Mouse (Mus musculus): Measurements from ENCODE around the gene Mrps14. TPM values are rescaled to one million over a fixed set of nuclear protein-coding genes. Genes with fewer than 3 reads are reported as not detected.

Gene Mrps14
- polyA plus RNA-seq, 1 experiment from 2014 or later = 254 TPM

DNA sequence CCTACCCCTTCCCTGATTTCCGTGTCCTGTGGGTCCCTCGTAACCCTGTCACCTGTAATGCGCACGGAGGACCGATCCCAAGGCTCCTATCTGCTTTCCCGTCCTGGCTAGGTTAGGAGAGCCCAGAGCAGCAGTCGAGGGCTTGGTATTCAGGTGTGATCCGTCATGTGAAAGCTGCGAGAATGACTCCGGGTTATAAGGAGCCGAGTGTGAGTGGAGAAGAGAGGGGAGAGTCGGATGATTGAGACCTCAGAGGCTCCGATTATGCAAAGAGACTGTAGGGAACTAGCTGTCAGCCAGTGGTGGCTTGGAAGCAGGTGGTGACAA lies 285 bp downstream of the Mrps14 start:
- no peak for ATAC-seq (ENCODE audit: insufficient number of reproducible peaks, insufficient read depth, low FRiP score, low TSS enrichment, low read depth)

GRCm38 (mm10) chr1:160205486-160205885 lies 10.5 kb downstream of the Mrps14 start:
- no peak overlapping the region for H3K9ac ChIP-seq
- no peaks in the 10 kb centered on the region for H3K9me3 ChIP-seq
- no peak overlapping the region for H3K4me2 ChIP-seq
- H3K4me3 ChIP-seq = no peak overlapping the region
- H3K27me3 ChIP-seq = no peaks in the 10 kb centered on the region
- no peak overlapping the region for H3K27ac ChIP-seq
- peaks cover 64% of the 10 kb centered on the region for H3K36me3 ChIP-seq
- peaks cover 4% of the 10 kb centered on the region; the same call in 1 of the 2 replicates for H3K4me1 ChIP-seq
- ATAC-seq (ENCODE audit: insufficient number of reproducible peaks, insufficient read depth, low FRiP score, low TSS enrichment, low read depth) = no peak

More for the DNA sequence above, 285 bp downstream of the Mrps14 start:
- Histone ChIP-seq H3K9ac (peak overlapping the region; percentile 90), H3K9me3 (no peaks in the 10 kb centered on the region), H3K27me3 (no peaks in the 10 kb centered on the region), H3K4me1 (peaks cover 7% of the 10 kb centered on the region; the same call in 1 of the 2 replicates), H3K4me3 (peak overlapping the region; percentile 95), H3K36me3 (peaks cover 21% of the 10 kb centered on the region), H3K27ac (peak overlapping the region; percentile 74), H3K4me2 (peak overlapping the region; percentile 88)
- 0% methylated on average over 13 of the region's 13 CpGs for WGBS

DNA sequence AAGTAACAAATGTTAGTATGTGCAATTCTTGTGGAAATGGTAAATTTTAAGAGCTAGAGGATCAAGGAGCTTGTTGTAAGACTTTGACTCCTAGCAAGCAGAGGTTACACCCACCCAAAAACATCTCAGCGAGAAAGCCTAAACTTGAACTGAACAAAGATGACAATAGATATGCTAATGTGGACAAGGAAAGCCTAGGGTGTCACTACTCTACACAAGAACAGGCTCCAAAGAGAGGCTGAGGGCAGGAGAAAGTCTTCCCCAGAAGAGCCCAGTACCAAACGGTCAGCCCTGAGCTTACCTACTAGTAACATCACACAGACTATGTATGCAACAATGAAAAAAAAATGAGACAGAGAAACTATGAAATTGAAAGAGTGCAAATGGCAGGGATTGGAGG lies 14.8 kb downstream of the Mrps14 start:
- no peak for ATAC-seq (ENCODE audit: insufficient number of reproducible peaks, insufficient read depth, low FRiP score, low TSS enrichment, low read depth)
- WGBS = 70% methylated on average over 2 of the region's 2 CpGs

DNA sequence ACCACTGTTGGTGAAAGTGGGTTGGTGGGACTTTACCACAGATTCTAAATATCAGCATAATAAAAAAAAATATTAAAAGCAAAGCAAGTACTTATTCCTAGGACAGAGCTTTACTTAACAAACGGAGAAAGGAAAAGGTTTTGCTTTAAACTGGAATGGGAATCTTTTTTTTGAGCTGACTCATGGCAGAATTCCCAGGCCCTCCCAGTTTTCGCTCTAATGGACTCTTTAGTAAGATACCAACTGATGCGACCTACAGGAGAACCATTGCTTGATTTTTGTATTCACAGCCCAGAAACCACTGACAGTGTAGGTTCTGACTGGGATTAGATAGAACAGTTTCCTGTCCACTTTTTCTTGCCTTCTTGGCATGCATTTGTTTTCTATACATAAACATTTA lies 15.6 kb downstream of the Mrps14 start:
- H3K27ac ChIP-seq = no peak overlapping the region
- no peaks in the 10 kb centered on the region for H3K27me3 ChIP-seq
- H3K9me3 ChIP-seq = no peaks in the 10 kb centered on the region
- H3K36me3 ChIP-seq = peaks cover 24% of the 10 kb centered on the region
- H3K9ac ChIP-seq = no peak overlapping the region
- H3K4me1 ChIP-seq = peaks cover 17% of the 10 kb centered on the region
- no peak for ATAC-seq (ENCODE audit: insufficient number of reproducible peaks, insufficient read depth, low FRiP score, low TSS enrichment, low read depth)
- H3K4me2 ChIP-seq = peak overlapping the region; percentile 74
- WGBS = 68% methylated on average over 3 of the region's 3 CpGs
- H3K4me3 ChIP-seq = peak overlapping the region; percentile 67

More for the DNA sequence above, 14.8 kb downstream of the Mrps14 start:
- no peak overlapping the region; the same call in 1 of the 2 replicates for H3K4me2 ChIP-seq
- H3K9ac ChIP-seq = no peak overlapping the region
- no peaks in the 10 kb centered on the region for H3K27me3 ChIP-seq
- H3K9me3 ChIP-seq = no peaks in the 10 kb centered on the region
- H3K4me1 ChIP-seq = peaks cover 17% of the 10 kb centered on the region
- H3K27ac ChIP-seq = no peak overlapping the region
- peaks cover 30% of the 10 kb centered on the region for H3K36me3 ChIP-seq
- no peak overlapping the region for H3K4me3 ChIP-seq

GRCm38 (mm10) chr1:160211597-160212122 lies 16.6 kb downstream of the Mrps14 start:
- H3K4me2 ChIP-seq = peak overlapping the region; percentile 74
- ATAC-seq (ENCODE audit: insufficient number of reproducible peaks, insufficient read depth, low FRiP score, low TSS enrichment, low read depth) = no peak
- peak overlapping the region; percentile 67 for H3K4me3 ChIP-seq
- H3K9me3 ChIP-seq = no peaks in the 10 kb centered on the region
- H3K27me3 ChIP-seq = no peaks in the 10 kb centered on the region
- H3K27ac ChIP-seq = peak overlapping the region; percentile 99
- 1% methylated on average over 8 of the region's 8 CpGs for WGBS
- H3K36me3 ChIP-seq = peaks cover 13% of the 10 kb centered on the region
- peak overlapping the region; percentile 94 for H3K9ac ChIP-seq
- H3K4me1 ChIP-seq = peaks cover 17% of the 10 kb centered on the region

GRCm38 (mm10) chr1:160212123-160212691 lies 17.2 kb downstream of the Mrps14 start:
- WGBS = under 1% methylated on average over 44 of the region's 45 CpGs

GRCm38 (mm10) chr1:160212703-160213669 lies 18.0 kb downstream of the Mrps14 start, which contains the start of gene Cacybp:
Gene Cacybp, minus strand, starts transcription at chr1:160212875.
- Histone ChIP-seq H3K4me3 (peak within 1 kb of the TSS; percentile 67), H3K4me2 (peak within 1 kb of the TSS; percentile 74), H3K4me1 (peaks cover 17% of the 10 kb centered on the region), H3K9ac (peak within 1 kb of the TSS; percentile 94), H3K36me3 (peaks cover under 1% of the 10 kb centered on the region), H3K27ac (peak within 1 kb of the TSS; percentile 99), H3K27me3 (no peaks in the 10 kb centered on the region), H3K9me3 (no peaks in the 10 kb centered on the region)
- ATAC-seq (ENCODE audit: insufficient number of reproducible peaks, insufficient read depth, low FRiP score, low TSS enrichment, low read depth) = peak; percentile 98
- WGBS = under 1% methylated on average over 73 of the region's 76 CpGs

More at GRCm38 (mm10) chr1:160212123-160212691, 17.2 kb downstream of the Mrps14 start:
- Histone ChIP-seq H3K27me3 (no peaks in the 10 kb centered on the region), H3K9me3 (no peaks in the 10 kb centered on the region), H3K4me3 (peak overlapping the region; percentile 67), H3K4me2 (peak overlapping the region; percentile 74), H3K4me1 (peaks cover 17% of the 10 kb centered on the region), H3K9ac (peak overlapping the region; percentile 94), H3K27ac (peak overlapping the region; percentile 99), H3K36me3 (peaks cover 8% of the 10 kb centered on the region)
- ATAC-seq (ENCODE audit: insufficient number of reproducible peaks, insufficient read depth, low FRiP score, low TSS enrichment, low read depth) = peak; percentile 65

- Histone ChIP-seq H3K27ac (no peak overlapping the region), H3K9me3 (no peaks in the 10 kb centered on the region), H3K36me3 (no peaks in the 10 kb centered on the region), H3K4me3 (no peak overlapping the region), H3K9ac (no peak overlapping the region), H3K27me3 (no peaks in the 10 kb centered on the region), H3K4me1 (peaks cover 17% of the 10 kb centered on the region), H3K4me2 (no peak overlapping the region)
- 76% methylated on average over 7 of the region's 7 CpGs for WGBS
- no peak for ATAC-seq (ENCODE audit: insufficient number of reproducible peaks, insufficient read depth, low FRiP score, low TSS enrichment, low read depth)
Measured at GRCm38 (mm10) chr1:160214171-160214570, 19.2 kb downstream of the Mrps14 start.

GRCm38 (mm10) chr1:160217898-160218297 lies 22.9 kb downstream of the Mrps14 start:
- 83% methylated on average over 3 of the region's 3 CpGs for WGBS
- 0 out of 2 replicates have a peak, but pooled peaks cover 2% of the 10 kb centered on the region for H3K4me1 ChIP-seq
- no peaks in the 10 kb centered on the region for H3K36me3 ChIP-seq
- H3K4me2 ChIP-seq = no peak overlapping the region
- no peak for ATAC-seq (ENCODE audit: insufficient number of reproducible peaks, insufficient read depth, low FRiP score, low TSS enrichment, low read depth)
- no peak overlapping the region for H3K4me3 ChIP-seq
- no peaks in the 10 kb centered on the region for H3K9me3 ChIP-seq
- no peak overlapping the region for H3K27ac ChIP-seq
- H3K27me3 ChIP-seq = no peaks in the 10 kb centered on the region
- H3K9ac ChIP-seq = no peak overlapping the region

GRCm38 (mm10) chr1:160224093-160224492 lies 29.1 kb downstream of the Mrps14 start:
- Histone ChIP-seq H3K4me3 (no peak overlapping the region), H3K27me3 (no peaks in the 10 kb centered on the region), H3K9ac (no peak overlapping the region), H3K27ac (no peak overlapping the region), H3K4me1 (no peaks in the 10 kb centered on the region), H3K36me3 (no peaks in the 10 kb centered on the region), H3K4me2 (no peak overlapping the region), H3K9me3 (no peaks in the 10 kb centered on the region)
- no peak for ATAC-seq (ENCODE audit: insufficient number of reproducible peaks, insufficient read depth, low FRiP score, low TSS enrichment, low read depth)
- 43% methylated on average over 2 of the region's 2 CpGs for WGBS

DNA sequence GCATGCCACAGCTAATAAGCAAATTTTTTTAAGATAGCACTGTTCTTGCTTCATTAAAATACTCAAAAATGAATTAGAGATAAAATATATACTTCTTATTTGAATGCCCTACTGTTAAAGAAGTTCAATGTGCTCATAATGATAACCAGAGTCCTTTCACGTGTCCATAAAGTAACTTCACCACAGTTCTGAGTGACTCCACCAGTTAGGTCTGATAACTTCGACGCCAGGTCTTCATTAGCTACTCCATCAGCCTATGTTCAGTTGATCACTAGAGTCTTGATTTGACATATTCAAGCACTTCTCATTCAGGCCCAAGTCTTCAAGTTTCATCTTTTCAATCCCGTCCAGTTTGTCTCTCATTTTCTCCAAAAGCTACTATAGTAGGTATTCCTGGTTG lies 32.2 kb downstream of the Mrps14 start:
- no peak overlapping the region for H3K9ac ChIP-seq
- H3K4me3 ChIP-seq = no peak overlapping the region
- H3K27ac ChIP-seq = no peak overlapping the region
- ATAC-seq (ENCODE audit: insufficient number of reproducible peaks, insufficient read depth, low FRiP score, low TSS enrichment, low read depth) = no peak
- H3K9me3 ChIP-seq = no peaks in the 10 kb centered on the region
- H3K36me3 ChIP-seq = no peaks in the 10 kb centered on the region
- H3K4me1 ChIP-seq = peaks cover 6% of the 10 kb centered on the region; the same call in 1 of the 2 replicates
- no peaks in the 10 kb centered on the region for H3K27me3 ChIP-seq
- 88% methylated on average over 4 of the region's 4 CpGs for WGBS
- no peak overlapping the region for H3K4me2 ChIP-seq
